Mouse (Mus musculus) embryo, embryonic 9.5 days (tissue): ENCODE data around the gene Itpkc.
A peak's percentile ranks its signal among the peaks of the same experiment; 100 is the strongest.

Experiments used
- DNase-seq: peaks from one replicate; pipeline ENCODE4 v3.0.0-alpha.2; 2017; ENCODE audit errors: extremely low spot score

Gene Itpkc

DNA sequence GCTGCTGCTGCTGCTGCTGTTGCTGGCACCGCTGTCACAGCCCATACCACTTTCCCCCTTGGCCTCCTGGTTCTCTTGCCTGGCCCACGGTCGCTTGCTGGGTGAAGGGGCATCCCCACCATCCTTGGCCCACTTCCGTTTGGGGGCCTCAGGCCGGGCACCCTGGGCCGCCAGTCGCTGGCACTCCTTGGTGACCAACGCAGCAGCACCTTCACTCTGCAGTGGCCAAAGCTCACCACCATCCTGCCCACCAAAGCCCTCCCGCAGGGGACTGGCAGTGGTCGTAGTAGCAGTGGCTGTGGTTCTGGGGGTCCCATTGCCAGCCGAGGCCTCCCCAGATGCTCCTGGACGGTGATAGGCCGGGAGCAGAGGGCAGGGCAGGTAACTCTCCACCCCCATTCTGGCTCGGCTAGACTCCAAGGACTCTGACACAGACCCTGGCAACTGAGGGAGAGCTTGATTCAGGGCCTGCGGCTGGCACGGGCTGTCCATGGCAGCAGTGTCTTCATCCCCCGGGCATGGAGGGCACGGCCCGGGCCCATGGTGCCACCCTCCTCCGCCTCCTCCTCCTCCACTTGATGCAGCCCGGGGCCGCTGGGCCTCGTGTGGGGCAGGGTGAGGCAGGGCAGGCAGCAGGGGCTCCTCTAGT, 63.3 kb downstream of the Itpkc start:
- no peak for DNase-seq

DNA sequence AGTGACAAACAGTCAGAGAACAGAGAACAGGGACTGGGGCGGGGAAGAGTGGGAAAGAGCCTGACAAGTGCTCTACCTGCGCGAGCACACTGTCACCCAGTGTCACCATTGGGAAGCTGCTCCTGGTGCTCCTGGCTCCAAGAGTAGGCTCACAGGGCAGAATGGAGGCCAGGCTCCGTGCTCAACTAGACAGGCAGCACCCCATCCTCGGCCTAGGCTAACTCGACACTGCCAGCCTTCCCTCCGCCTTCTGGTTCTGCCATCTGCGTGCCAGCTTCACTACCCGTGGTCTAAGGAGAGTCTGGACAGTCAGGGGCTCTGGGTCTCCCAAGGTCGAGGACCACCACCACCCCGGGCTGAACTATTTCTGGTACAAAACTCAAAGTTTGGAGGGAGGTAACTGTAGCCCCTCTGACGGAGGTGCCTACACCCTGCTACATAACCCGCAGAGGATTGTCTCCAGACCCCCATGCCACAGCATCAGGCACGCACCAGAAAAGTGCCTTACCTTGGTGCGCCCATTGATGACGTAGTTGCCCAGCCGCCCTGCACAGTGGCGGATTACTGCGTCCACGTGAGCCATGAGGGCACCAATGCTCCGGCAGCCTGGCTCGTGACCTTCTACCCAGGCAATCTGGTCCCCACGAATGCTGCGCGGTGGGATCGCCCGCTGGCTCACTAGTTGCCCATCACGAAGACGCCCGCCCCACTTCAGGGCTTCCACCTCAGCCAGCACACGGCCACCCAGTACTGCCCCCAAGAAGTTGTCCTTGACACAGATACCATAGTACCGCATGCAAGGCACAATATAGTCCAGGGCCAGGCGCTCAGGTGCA, 64.1 kb downstream of the Itpkc start:
- no peak for DNase-seq

- no peak for DNase-seq
Observed at GRCm38 (mm10) chr7:27163450-27163805, 65.0 kb downstream of the Itpkc start.

DNA sequence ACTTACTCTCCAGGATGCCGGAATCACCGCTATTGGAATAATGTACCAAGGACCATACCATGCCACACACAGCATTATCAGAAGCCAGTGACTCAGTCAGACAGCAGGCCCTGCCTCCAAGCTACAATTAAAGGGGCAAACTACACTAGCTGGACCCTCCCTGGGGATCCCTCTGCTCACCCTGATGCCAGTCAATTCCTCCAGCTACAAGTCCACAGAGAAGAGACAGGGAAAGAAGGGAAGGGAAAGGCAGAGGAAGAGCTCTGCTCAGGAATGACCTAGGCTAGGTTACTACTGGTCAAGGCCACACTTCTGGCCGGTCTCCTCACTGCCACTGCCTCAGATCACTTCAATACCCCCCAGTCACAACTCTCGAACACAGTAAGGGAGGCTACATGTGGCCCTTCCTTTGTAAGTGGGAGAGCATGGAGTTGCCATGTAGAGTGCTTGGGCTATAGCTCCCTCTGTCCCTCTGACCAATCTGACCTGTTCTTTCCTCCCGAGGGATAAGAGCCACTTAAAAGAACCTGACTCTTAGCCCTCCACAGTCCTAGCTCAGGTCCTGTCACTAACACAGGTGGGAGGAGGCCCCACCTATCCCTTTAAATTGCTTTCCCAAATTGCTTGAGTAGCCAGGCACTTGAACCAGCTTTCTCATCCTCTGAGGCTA, 65.5 kb downstream of the Itpkc start:
- DNase-seq: no peak

DNA sequence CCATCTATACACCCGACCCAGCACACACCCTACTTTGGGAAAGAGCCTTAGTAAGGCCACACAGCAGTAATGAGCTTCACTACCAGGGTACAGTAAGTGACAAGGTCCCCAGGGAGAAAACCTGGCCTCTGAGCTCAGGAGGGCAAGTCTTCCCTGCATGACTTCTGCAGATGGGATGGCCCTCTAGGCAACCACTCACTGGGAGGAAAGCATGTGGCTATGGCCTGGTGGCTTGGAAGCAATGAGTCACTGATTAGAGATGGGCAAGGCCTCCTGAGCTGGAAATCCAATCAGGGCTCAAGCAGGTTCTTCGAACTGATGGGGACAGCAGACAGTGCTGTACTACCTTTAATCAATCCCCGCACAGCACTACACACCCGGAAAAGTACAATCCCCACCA, 66.7 kb downstream of the Itpkc start:
- no peak for DNase-seq

- DNase-seq: no peak
Observed at GRCm38 (mm10) chr7:27160921-27161320, 67.5 kb downstream of the Itpkc start.

- peak; percentile 84 for DNase-seq
Observed at GRCm38 (mm10) chr7:27159882-27160281, 68.6 kb downstream of the Itpkc start.

GRCm38 (mm10) chr7:27159256-27159655, 69.2 kb downstream of the Itpkc start:
- DNase-seq: no peak

DNA sequence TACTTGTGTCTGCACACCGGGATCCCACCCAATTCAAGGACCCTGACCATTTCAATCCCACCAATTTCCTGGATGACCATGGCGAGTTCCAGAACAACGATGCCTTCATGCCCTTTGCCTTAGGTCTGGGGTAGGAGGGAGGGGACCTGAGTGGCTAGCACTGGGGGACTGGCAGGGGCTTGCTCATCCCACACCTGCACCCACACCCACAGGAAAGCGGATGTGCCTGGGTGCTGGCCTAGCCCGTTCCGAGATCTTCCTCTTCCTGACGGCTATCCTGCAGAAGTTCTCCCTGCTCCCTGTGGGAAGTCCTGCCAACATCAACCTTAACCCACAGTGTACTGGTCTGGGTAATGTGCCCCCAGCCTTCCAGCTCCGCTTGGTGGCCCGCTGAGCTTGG, 70.3 kb downstream of the Itpkc start:
- DNase-seq: no peak
